Mouse (Mus musculus): ENCODE data around the gene Ada. TPM values are rescaled to one million over a fixed set of nuclear protein-coding genes. Genes with fewer than 3 reads are reported as not detected.

The Ada gene
- total and polyA plus RNA-seq, 3 experiments, result 18.0 to 24.0 (median 19.9) TPM

DNA sequence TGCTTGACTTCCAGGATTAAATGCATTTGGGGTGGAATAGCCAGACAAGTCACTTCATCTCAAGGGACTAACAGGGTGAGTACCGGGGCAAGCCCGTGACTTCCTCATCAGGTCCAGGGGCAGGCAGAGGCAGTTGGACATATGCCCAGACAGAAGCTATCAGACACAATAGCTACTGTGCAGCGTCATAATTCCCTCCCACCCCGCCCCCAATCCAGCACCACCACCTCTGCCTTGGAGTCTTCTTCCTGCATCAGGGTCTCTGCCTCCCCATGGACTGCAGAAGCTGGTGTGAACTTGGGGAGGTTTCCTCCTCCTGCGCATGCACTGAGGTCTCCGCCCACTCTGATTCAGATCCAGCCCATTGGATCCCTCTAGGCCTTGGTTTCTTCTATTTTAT is 14.1 kb downstream of the Ada start:
- dilution Hi-C loops (cut with MboI; ENCODE audit: extremely low pct_ligation_motif_present, extremely low pct_unique_long_range_greater_than_20kb, low sequenced_read_pairs), result no loop called here
- Histone ChIP-seq H3K9ac (ENCODE audit: insufficient read depth, low read depth) (no peak overlapping the region), H3K27me3 (replicated peaks) (no peaks in the 10 kb centered on the region), H3K9me3 (replicated peaks; ENCODE audit: low read length) (no peaks in the 10 kb centered on the region), H3K27ac (ENCODE audit: insufficient read depth, low read depth) (no peak overlapping the region), H3K79me2 (replicated peaks; ENCODE audit: control insufficient read depth, extremely low read depth, insufficient read depth, poor library complexity, severe bottlenecking) (no peaks in the 10 kb centered on the region), H3K4me3 (replicated peaks in 1 of 3; ENCODE audit: low read depth in 2 of 3, low read length in 2 of 3, poor library complexity in 1 of 3) (no peak overlapping the region), H3K4me2 (ENCODE audit: insufficient read depth, low read depth, poor library complexity, severe bottlenecking) (no peak overlapping the region), H3K4me1 (ENCODE audit: control insufficient read depth in 1 of 2, insufficient read depth in 2 of 2) (peaks cover 0 to 24% of the 10 kb centered on the region in 2 experiments; a peak in 2 of 4 replicates), H3K36me3 (replicated peaks in 1 of 2; ENCODE audit: control insufficient read depth in 1 of 2, insufficient read depth in 1 of 2, low read length in 1 of 2) (peaks cover 20 to 77% of the 10 kb centered on the region in 2 experiments)
- no peak for DNase-seq (ENCODE audit: extremely low read depth)
- TF ChIP-seq MAX (IDR thresholded peaks at IDR 0.05; ENCODE audit: low read length) (no peak), POLR2A (IDR thresholded peaks at IDR 0.05; ENCODE audit: low read depth, low read length) (no peak), RAD21 (IDR thresholded peaks at IDR 0.05; ENCODE audit: low read depth, low read length) (no peak)
- in situ Hi-C loops (cut with MboI; ENCODE audit: low pct_ligation_motif_present, low pct_unique_long_range_greater_than_20kb, low sequenced_read_pairs), result loop anchor here (10.0 kb wide), 1 partner anchor 201 kb away; no protein-coding TSS in a partner anchor

DNA sequence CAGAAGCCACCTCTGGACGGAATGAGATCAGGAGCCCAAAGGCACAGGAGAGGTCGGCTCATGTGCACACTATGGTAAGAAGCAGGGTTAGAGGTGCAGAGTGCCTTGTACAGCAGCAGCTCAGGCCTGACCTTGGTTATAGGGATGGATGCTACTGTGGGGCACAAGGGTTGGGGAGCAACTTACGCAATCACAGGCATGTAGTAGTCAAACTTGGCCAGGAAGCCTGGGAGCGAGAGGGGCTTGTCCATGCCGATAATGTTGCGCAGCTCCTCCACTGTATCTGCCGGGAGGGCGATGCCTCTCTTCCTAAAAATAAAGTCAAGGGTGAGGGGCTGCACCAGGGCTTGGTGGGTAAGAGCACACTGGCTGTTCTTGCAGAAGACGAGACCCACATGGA is 14.9 kb downstream of the Ada start:
- TF ChIP-seq PAX5 (IDR thresholded peaks at IDR 0.05; ENCODE audit: low read length) (no peak), E2F4 (IDR thresholded peaks at IDR 0.05; ENCODE audit: insufficient replicate concordance, low read depth, low read length) (no peak), ZNF384 (IDR thresholded peaks at IDR 0.05; ENCODE audit: low read depth, low read length) (no peak), MAX (IDR thresholded peaks at IDR 0.05; ENCODE audit: low read length) (no peak), CTCF (conservative IDR thresholded peaks at IDR 0.05 in 1 of 2, IDR thresholded peaks at IDR 0.05 in 1 of 2; ENCODE audit: low read depth in 2 of 2, low read length in 2 of 2) (no peak), USF2 (conservative IDR thresholded peaks at IDR 0.05; ENCODE audit: low read depth, low read length) (no peak), NRF1 (IDR thresholded peaks at IDR 0.05; ENCODE audit: low read depth, low read length) (no peak), ETS1 (conservative IDR thresholded peaks at IDR 0.05; ENCODE audit: low read depth, low read length) (no peak), NELFE (IDR thresholded peaks at IDR 0.05; ENCODE audit: low read depth, low read length) (no peak), HCFC1 (IDR thresholded peaks at IDR 0.05; ENCODE audit: low read depth, low read length) (no peak), RCOR1 (conservative IDR thresholded peaks at IDR 0.05; ENCODE audit: low read depth, low read length) (no peak), TBP (conservative IDR thresholded peaks at IDR 0.05; ENCODE audit: low read depth, low read length) (no peak), SMC3 (IDR thresholded peaks at IDR 0.05; ENCODE audit: low read depth, low read length) (no peak), UBTF (IDR thresholded peaks at IDR 0.05; ENCODE audit: low read depth, low read length) (no peak), KAT2A (IDR thresholded peaks at IDR 0.05; ENCODE audit: insufficient replicate concordance, low read length) (no peak), EP300 (IDR thresholded peaks at IDR 0.05; ENCODE audit: low read length) (no peak)
- H3K79me2 ChIP-seq (replicated peaks; ENCODE audit: control insufficient read depth, extremely low read depth, insufficient read depth, poor library complexity, severe bottlenecking), result no peaks in the 10 kb centered on the region
- H3K27me3 ChIP-seq (replicated peaks), result no peaks in the 10 kb centered on the region
- H3K9ac ChIP-seq (ENCODE audit: insufficient read depth, low read depth), result no peak overlapping the region
- dilution Hi-C loops (cut with MboI; ENCODE audit: extremely low pct_ligation_motif_present, extremely low pct_unique_long_range_greater_than_20kb, low sequenced_read_pairs), result no loop called here
- in situ Hi-C loops (cut with MboI; ENCODE audit: low pct_ligation_motif_present, low pct_unique_long_range_greater_than_20kb, low sequenced_read_pairs), result loop anchor here (10.0 kb wide), 1 partner anchor 200 kb away; no protein-coding TSS in a partner anchor
- H3K9me3 ChIP-seq (replicated peaks; ENCODE audit: low read length), result no peaks in the 10 kb centered on the region
- no peak for DNase-seq (ENCODE audit: extremely low read depth)
- no peak overlapping the region for H3K4me3 ChIP-seq (replicated peaks in 1 of 3; ENCODE audit: low read depth in 2 of 3, low read length in 2 of 3, poor library complexity in 1 of 3)
- H3K4me1 ChIP-seq (ENCODE audit: control insufficient read depth in 1 of 2, insufficient read depth in 2 of 2), result peaks cover 0 to 23% of the 10 kb centered on the region in 2 experiments; a peak in 2 of 4 replicates
- H3K27ac ChIP-seq (ENCODE audit: insufficient read depth, low read depth), result no peak overlapping the region
- no peak overlapping the region for H3K4me2 ChIP-seq (ENCODE audit: insufficient read depth, low read depth, poor library complexity, severe bottlenecking)
- H3K36me3 ChIP-seq (replicated peaks in 1 of 2; ENCODE audit: control insufficient read depth in 1 of 2, insufficient read depth in 1 of 2, low read length in 1 of 2), result peaks cover 28 to 85% of the 10 kb centered on the region in 2 experiments

All from CH12.LX (cell line).